Mouse (Mus musculus) limb, embryonic 12.5 days (tissue): ENCODE results near the gene Chek2. TPM values are rescaled to one million over a fixed set of nuclear protein-coding genes. Genes with fewer than 3 reads are reported as not detected.

ENCODE experiments used
- ATAC-seq: fragments of 200-750 bp; cut with Nextera tagmentation; 2 replicates; pipeline ENCODE4 v1.8.0; 2017; ENCODE audit warnings: low read depth, moderate TSS enrichment; ENCODE audit not compliant: insufficient number of reproducible peaks, insufficient read depth, low FRiP score, low TSS enrichment
- H3K27ac ChIP-seq: fragments of 300-500 bp; sonication (generic); 2 replicates; pipeline ENCODE4 v1.5.1; 2016; ENCODE audit warnings: mild to moderate bottlenecking, moderate library complexity
- H3K27me3 ChIP-seq: fragments of 300-500 bp; sonication (generic); 2 replicates; pipeline ENCODE4 v1.6.1; 2016; ENCODE audit warnings: mild to moderate bottlenecking, moderate library complexity
- H3K36me3 ChIP-seq: fragments of 300-500 bp; sonication (generic); 2 replicates; pipeline ENCODE4 v1.6.1; 2016; ENCODE audit warnings: mild to moderate bottlenecking, moderate library complexity
- H3K4me1 ChIP-seq: fragments of 300-500 bp; sonication (generic); replicated peaks from 2 replicates; pipeline ENCODE4 v1.6.1; 2016
- H3K4me2 ChIP-seq: fragments of 300-500 bp; sonication (generic); 2 replicates; pipeline ENCODE4 v1.6.1; 2016; ENCODE audit warnings: mild to moderate bottlenecking, moderate library complexity
- H3K4me3 ChIP-seq: fragments of 300-500 bp; sonication (generic); replicated peaks from 2 replicates; pipeline ENCODE4 v1.5.1; 2016; ENCODE audit warnings: mild to moderate bottlenecking
- H3K9ac ChIP-seq: fragments of 300-500 bp; sonication (generic); replicated peaks from 2 replicates; pipeline ENCODE4 v1.6.1; 2016; ENCODE audit warnings: mild to moderate bottlenecking, moderate library complexity
- H3K9me3 ChIP-seq: fragments of 300-500 bp; sonication (generic); 2 replicates; pipeline ENCODE4 v1.6.1; 2016; ENCODE audit warnings: mild to moderate bottlenecking, moderate library complexity
- WGBS: fragments of 180-500 bp; shearing (Covaris S2); methylation state at CpG from one replicate; pipeline ENCODE4 v1.1.7; 2016; 5-methylcytosine and 5-hydroxymethylcytosine counted together
- polyA plus RNA-seq: library from polyadenylated mRNA; unstranded; fragments of >200 nt; fragmentation: Nextera tagmentation; extraction: Ambion mirVana; gene quantifications from 2 replicates; pipeline ENCODE4 v1.2.1, GENCODE M21; 2016

Chek2 gene
- polyA plus RNA-seq, 1 experiment from 2014 or later = 32.6 TPM

GRCm38 (mm10) chr5:110908879-110909278, 69.1 kb downstream of the Chek2 start:
- H3K4me1 ChIP-seq = no peaks in the 10 kb centered on the region
- no peaks in the 10 kb centered on the region for H3K27me3 ChIP-seq
- no peak overlapping the region for H3K4me2 ChIP-seq
- H3K27ac ChIP-seq = no peak overlapping the region
- peaks cover 29% of the 10 kb centered on the region for H3K36me3 ChIP-seq
- H3K9me3 ChIP-seq = 0 out of 2 replicates have a peak, but pooled peaks cover 4% of the 10 kb centered on the region
- no peak overlapping the region for H3K9ac ChIP-seq
- no peak for ATAC-seq
- H3K4me3 ChIP-seq = no peak overlapping the region

DNA sequence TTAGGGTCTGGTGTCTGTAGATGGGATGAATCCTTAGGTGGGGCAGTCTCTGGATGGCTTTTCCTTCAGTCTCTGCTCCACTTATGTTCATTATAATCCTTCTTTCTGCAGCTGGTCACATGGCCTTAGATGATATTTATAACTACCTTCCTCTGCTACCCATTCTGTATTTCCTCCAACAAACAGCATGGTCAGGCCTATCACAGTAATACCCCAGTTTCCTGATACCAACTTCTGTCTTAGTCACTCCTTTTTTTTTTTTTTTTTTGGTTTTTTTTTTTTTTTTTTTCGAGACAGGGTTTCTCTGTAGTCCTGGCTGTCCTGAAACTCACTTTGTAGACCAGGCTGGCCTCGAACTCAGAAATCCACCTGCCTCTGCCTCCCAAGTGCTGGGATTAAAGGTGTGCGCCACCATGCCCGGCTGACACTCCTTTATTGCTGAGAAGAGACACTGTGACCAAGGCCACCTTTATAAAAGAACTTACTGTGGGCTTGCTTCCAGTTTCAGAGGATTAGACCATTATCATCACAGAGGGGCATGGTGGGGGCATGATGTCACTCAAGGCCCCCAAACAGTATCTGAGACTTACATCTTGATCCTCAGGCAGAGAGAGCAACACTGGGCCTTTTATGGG, 70.3 kb downstream of the Chek2 start:
- Histone ChIP-seq H3K4me1 (no peaks in the 10 kb centered on the region), H3K4me2 (no peak overlapping the region), H3K9me3 (0 out of 2 replicates have a peak, but pooled peaks cover 4% of the 10 kb centered on the region), H3K36me3 (peaks cover 27% of the 10 kb centered on the region), H3K9ac (no peak overlapping the region), H3K27me3 (no peaks in the 10 kb centered on the region), H3K4me3 (no peak overlapping the region), H3K27ac (no peak overlapping the region)
- WGBS = 90% methylated on average over 4 of the region's 4 CpGs
- ATAC-seq = no peak

DNA sequence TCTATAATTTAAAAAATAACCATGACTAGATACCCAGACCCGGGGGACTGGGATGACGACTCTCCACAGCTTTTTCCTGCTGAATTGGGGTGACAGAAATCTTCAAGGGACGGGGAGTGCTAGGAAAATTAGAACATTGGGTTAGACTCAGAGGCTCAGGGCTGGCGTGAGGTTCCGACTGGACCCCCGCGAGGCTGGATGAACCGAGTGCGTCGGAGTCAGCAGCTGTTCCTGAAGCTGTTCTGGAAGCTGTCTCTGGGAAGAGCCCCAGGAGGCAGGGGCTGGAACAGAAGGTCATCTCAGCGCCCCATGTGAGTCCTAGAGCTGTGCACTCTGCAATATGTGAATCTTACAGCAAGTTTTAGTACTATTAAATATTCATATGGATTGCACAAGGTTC, 75.1 kb downstream of the Chek2 start:
- H3K4me1 ChIP-seq = no peaks in the 10 kb centered on the region
- WGBS = 91% methylated on average over 11 of the region's 11 CpGs
- no peak for ATAC-seq
- no peak overlapping the region for H3K4me3 ChIP-seq
- H3K9me3 ChIP-seq = no peaks in the 10 kb centered on the region
- H3K9ac ChIP-seq = no peak overlapping the region
- no peaks in the 10 kb centered on the region for H3K27me3 ChIP-seq
- H3K27ac ChIP-seq = no peak overlapping the region
- H3K4me2 ChIP-seq = no peak overlapping the region
- peaks cover 24% of the 10 kb centered on the region for H3K36me3 ChIP-seq

DNA sequence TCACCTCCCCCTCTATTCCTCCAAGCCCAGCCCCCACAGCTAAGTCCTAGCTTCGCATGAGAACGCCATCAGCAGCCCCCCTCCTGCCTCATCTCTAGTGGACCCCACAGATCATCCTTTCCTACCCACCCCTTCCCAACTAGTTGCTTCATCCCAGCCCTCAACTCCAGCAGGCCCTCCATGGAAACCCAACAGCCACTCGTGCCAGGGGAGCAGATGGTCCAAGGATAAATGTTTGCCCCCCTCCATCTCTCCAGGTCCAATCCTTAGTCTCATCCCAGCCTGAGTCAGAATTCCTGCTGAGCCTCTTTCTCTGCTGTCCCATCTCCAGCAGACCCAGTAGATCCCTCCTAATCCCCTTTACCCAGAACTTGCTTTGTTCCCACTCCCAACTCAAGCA, 76.5 kb downstream of the Chek2 start:
- Histone ChIP-seq H3K4me1 (no peaks in the 10 kb centered on the region), H3K4me2 (no peak overlapping the region), H3K9ac (no peak overlapping the region), H3K4me3 (no peak overlapping the region), H3K36me3 (peaks cover 22% of the 10 kb centered on the region), H3K9me3 (no peaks in the 10 kb centered on the region), H3K27ac (no peak overlapping the region), H3K27me3 (no peaks in the 10 kb centered on the region)
- WGBS = 87% methylated on average over 3 of the region's 3 CpGs
- ATAC-seq = no peak

DNA sequence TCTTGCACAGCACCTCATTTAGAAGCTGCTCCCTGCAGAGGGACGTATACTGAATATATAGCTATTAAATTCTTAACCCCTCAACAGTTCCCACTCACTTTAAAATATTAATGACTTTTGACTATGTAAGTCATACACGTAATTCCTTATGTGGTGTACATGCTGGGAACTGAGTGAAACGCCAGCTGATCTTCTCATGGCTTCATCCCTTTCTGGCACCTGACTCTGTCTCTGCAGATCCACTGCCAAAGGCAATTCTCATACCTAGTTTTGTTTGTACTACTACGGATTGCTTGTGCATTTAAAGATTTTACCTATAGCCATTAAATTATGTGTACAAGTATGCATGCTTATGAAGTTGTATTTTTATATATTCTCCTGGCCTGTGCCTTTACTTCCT, 79.8 kb downstream of the Chek2 start:
- no peak for ATAC-seq
- Histone ChIP-seq H3K4me1 (no peaks in the 10 kb centered on the region), H3K4me2 (no peak overlapping the region), H3K27ac (no peak overlapping the region), H3K4me3 (no peak overlapping the region), H3K27me3 (no peaks in the 10 kb centered on the region), H3K9me3 (no peaks in the 10 kb centered on the region), H3K36me3 (peaks cover 22% of the 10 kb centered on the region), H3K9ac (no peak overlapping the region)
- 81% methylated on average over 4 of the region's 4 CpGs for WGBS

GRCm38 (mm10) chr5:110923336-110923735, 83.6 kb downstream of the Chek2 start:
- Histone ChIP-seq H3K9me3 (no peaks in the 10 kb centered on the region), H3K27ac (no peak overlapping the region), H3K4me2 (no peak overlapping the region), H3K4me3 (no peak overlapping the region), H3K4me1 (0 out of 2 replicates have a peak, but pooled peaks cover 3% of the 10 kb centered on the region), H3K27me3 (no peaks in the 10 kb centered on the region), H3K9ac (no peak overlapping the region), H3K36me3 (0 out of 2 replicates have a peak, but pooled peaks cover under 1% of the 10 kb centered on the region)
- ATAC-seq = no peak
- WGBS = 42% methylated on average over 1 of the region's 1 CpGs

Other genes starting within 250 kb of the Chek2 start
- gene Noc4l, start 186.6 kb upstream of the Chek2 start, polyA plus RNA-seq = 57.1 and 60.5 TPM in 2 replicates
- gene Ddx51, start 186.5 kb upstream of the Chek2 start, polyA plus RNA-seq = 34.5 and 43.1 TPM in 2 replicates
- 42.6 and 50.1 TPM in 2 replicates for gene Ep400, start 69.3 kb upstream of the Chek2 start, polyA plus RNA-seq
- gene Pus1, start 59.3 kb upstream of the Chek2 start, polyA plus RNA-seq = 31.5 and 35.5 TPM in 2 replicates
- 28.2 and 29.6 TPM in 2 replicates for gene Ulk1, start 29.9 kb upstream of the Chek2 start, polyA plus RNA-seq
- 30.9 and 33.9 TPM in 2 replicates for gene Hscb, start 202 bp upstream of the Chek2 start, polyA plus RNA-seq
- gene Ttc28, start 39.8 kb downstream of the Chek2 start, polyA plus RNA-seq = 20.0 and 23.0 TPM in 2 replicates